Mouse (Mus musculus) MEL (cell line): ENCODE measurements around the gene Sp9. TPM values are rescaled to one million over a fixed set of nuclear protein-coding genes. Genes with fewer than 3 reads are reported as not detected.

Experiments
- DNase-seq: peaks from one replicate; pipeline ENCODE4 v3.0.0; 2011; ENCODE audit warnings: low read depth, low spot score
- H3K27ac ChIP-seq: 2 replicates; pipeline ENCODE4 v1.5.1; 2012; ENCODE audit warnings: low read depth, mild to moderate bottlenecking, control low read depth, low read length, moderate library complexity; ENCODE audit not compliant: control insufficient read depth
- H3K27me3 ChIP-seq, 2 experiments: fragments of 150-350 bp in 1 of 2; sonication (generic) in 1 of 2; 2 replicates each; pipeline ENCODE4 v1.6.1; 2012; ENCODE audit warnings: low read length in 2 of 2, mild to moderate bottlenecking in 2 of 2, improper control_type of control experiment in 1 of 2, moderate library complexity in 1 of 2; ENCODE audit not compliant: insufficient read depth in 2 of 2, control insufficient read depth in 1 of 2
- H3K36me3 ChIP-seq, 2 experiments: 2 replicates each; pipeline ENCODE4 v1.6.1; 2012 to 2014; ENCODE audit warnings: low read length in 2 of 2, improper control_type of control experiment in 1 of 2, inconsistent platforms in 1 of 2, mild to moderate bottlenecking in 1 of 2; ENCODE audit not compliant: insufficient read depth in 2 of 2, control insufficient read depth in 1 of 2
- H3K4me1 ChIP-seq, 2 experiments: fragments of 150-350 bp in 1 of 2; sonication (generic) in 1 of 2; 2 replicates each; pipeline ENCODE4 v1.6.1; 2012; ENCODE audit warnings: low read length in 2 of 2, improper control_type of control experiment in 1 of 2, mild to moderate bottlenecking in 1 of 2; ENCODE audit not compliant: insufficient read depth in 2 of 2, control insufficient read depth in 1 of 2
- H3K4me3 ChIP-seq, 2 experiments: fragments of 150-350 bp in 1 of 2; sonication (generic) in 1 of 2; 2 replicates each; pipeline ENCODE4 v1.5.1; 2012; ENCODE audit warnings: low read depth in 2 of 2, low read length in 2 of 2, mild to moderate bottlenecking in 2 of 2, moderate library complexity in 2 of 2, control low read depth in 1 of 2, improper control_type of control experiment in 1 of 2; ENCODE audit not compliant: control insufficient read depth in 1 of 2, insufficient read depth in 1 of 2
- H3K79me2 ChIP-seq: 2 replicates; pipeline ENCODE4 v1.6.1; 2012; ENCODE audit warnings: mild to moderate bottlenecking, low read length, moderate library complexity; ENCODE audit not compliant: control insufficient read depth, poor library complexity, insufficient read depth
- H3K9ac ChIP-seq: 2 replicates; pipeline ENCODE4 v1.6.1; 2012; ENCODE audit warnings: low read depth, mild to moderate bottlenecking, control low read depth, low read length, moderate library complexity; ENCODE audit not compliant: control insufficient read depth, poor library complexity, severe bottlenecking
- H3K9me3 ChIP-seq: fragments of 150-350 bp; sonication (generic); replicated peaks from 2 replicates; pipeline ENCODE4 v1.6.1; 2012; ENCODE audit warnings: mild to moderate bottlenecking, low read length, improper control_type of control experiment, moderate library complexity; ENCODE audit not compliant: insufficient read depth
- BHLHE40 ChIP-seq: IDR thresholded peaks from 2 replicates; pipeline ENCODE4 v1.6.1; 2012; ENCODE audit warnings: low read depth, mild to moderate bottlenecking, inconsistent platforms, low read length, improper control_type of control experiment, borderline replicate concordance
- CHD1 ChIP-seq: IDR thresholded peaks from 2 replicates; pipeline ENCODE4 v1.6.1; 2012; ENCODE audit warnings: low read depth, mild to moderate bottlenecking, inconsistent platforms, low read length, improper control_type of control experiment
- E2F4 ChIP-seq: IDR thresholded peaks from 2 replicates; pipeline ENCODE4 v1.6.1; 2011; ENCODE audit warnings: low read depth, low read length, improper control_type of control experiment, borderline replicate concordance
- JUND ChIP-seq: IDR thresholded peaks from 2 replicates; pipeline ENCODE4 v1.6.1; 2011; ENCODE audit warnings: low read depth, mild to moderate bottlenecking, improper control_type of control experiment, low read length
- KAT2A ChIP-seq: conservative IDR thresholded peaks from 2 replicates; pipeline ENCODE4 v1.6.1; 2012; ENCODE audit warnings: low read depth, low read length, improper control_type of control experiment, inconsistent platforms
- MAFK ChIP-seq: IDR thresholded peaks from 2 replicates; pipeline ENCODE4 v1.6.1; 2011; ENCODE audit warnings: low read depth, mild to moderate bottlenecking, low read length, improper control_type of control experiment, borderline replicate concordance
- MYC ChIP-seq: IDR thresholded peaks from 2 replicates; pipeline ENCODE4 v1.6.1; 2011; ENCODE audit warnings: low read depth, mild to moderate bottlenecking, low read length, improper control_type of control experiment, moderate library complexity
- NRF1 ChIP-seq: IDR thresholded peaks from 2 replicates; pipeline ENCODE4 v1.6.1; 2014; ENCODE audit warnings: low read depth, mild to moderate bottlenecking, inconsistent platforms, low read length, improper control_type of control experiment, moderate library complexity; ENCODE audit not compliant: poor library complexity, insufficient read depth, severe bottlenecking
- TBP ChIP-seq: IDR thresholded peaks from 2 replicates; pipeline ENCODE4 v1.8.0; 2011; ENCODE audit warnings: low read depth, low read length, improper control_type of control experiment
- UBTF ChIP-seq: IDR thresholded peaks from 2 replicates; pipeline ENCODE4 v1.6.1; 2012; ENCODE audit warnings: low read depth, mild to moderate bottlenecking, inconsistent platforms, low read length, improper control_type of control experiment, moderate library complexity, borderline replicate concordance; ENCODE audit not compliant: insufficient read depth
- ZNF384 ChIP-seq: IDR thresholded peaks from 2 replicates; pipeline ENCODE4 v1.6.1; 2012; ENCODE audit warnings: low read depth, mild to moderate bottlenecking, inconsistent platforms, low read length, improper control_type of control experiment
- polyA plus RNA-seq, 2 experiments: library from polyadenylated mRNA; stranded (reverse) in 1 of 2; unstranded in 1 of 2; fragments of >175 nt in 1 of 2; fragments of >200 nt in 1 of 2; gene quantifications; 2 replicates each; pipeline versions ENCODE4 v1.2.1 to v1.2.4; 2012; ENCODE audit warnings: low replicate concordance in 2 of 2, low read depth in 1 of 2; ENCODE audit not compliant: insufficient read length in 2 of 2, insufficient read depth in 1 of 2, missing spikeins in 1 of 2
- total RNA-seq: library from RNA; depleted of rRNA; stranded (reverse); fragments of 300-350 nt; gene quantifications from 2 replicates; pipeline ENCODE4 v1.2.3, GENCODE M21; 2012

The Sp9 gene
- total and polyA plus RNA-seq, 3 experiments = 0.03 to 0.39 TPM; not detected in 1

GRCm38 (mm10) chr2:73275261-73276040, 3.7 kb downstream of the Sp9 start:
- H3K4me3 ChIP-seq = no peak overlapping the region

DNA sequence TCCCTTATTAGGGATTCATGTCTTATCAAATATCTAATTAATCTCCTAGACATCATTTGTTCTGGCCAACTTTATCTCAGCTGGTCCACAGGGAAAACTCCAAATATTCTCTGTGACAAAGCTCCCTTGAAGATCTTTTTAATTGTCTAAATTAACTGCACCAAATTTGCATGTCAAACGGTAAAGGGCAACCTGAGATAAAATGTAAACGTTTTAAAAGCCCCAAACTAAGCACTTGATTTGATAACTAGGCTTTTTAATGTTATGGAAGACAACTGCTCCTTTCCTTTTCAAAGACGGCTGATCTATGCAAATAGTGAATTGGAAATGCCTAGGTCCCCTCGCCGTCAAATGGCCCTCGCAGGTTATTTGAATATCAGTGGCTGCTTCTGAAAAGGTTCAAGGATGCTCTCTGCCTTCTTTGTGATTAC, 4.4 kb downstream of the Sp9 start:
- DNase-seq = no peak
- Histone ChIP-seq H3K27me3 (no peaks in the 10 kb centered on the region), H3K9ac (no peak overlapping the region), H3K4me1 (no peaks in the 10 kb centered on the region), H3K9me3 (no peaks in the 10 kb centered on the region), H3K79me2 (no peaks in the 10 kb centered on the region), H3K27ac (no peak overlapping the region), H3K36me3 (0 out of 4 replicates have a peak, but pooled peaks cover 0 to 2% of the 10 kb centered on the region in 2 experiments), H3K4me3 (no peak overlapping the region)
- TF ChIP-seq E2F4 (no peak), UBTF (no peak)

More at GRCm38 (mm10) chr2:73275261-73276040, 3.7 kb downstream of the Sp9 start:
- Histone ChIP-seq H3K36me3 (0 out of 4 replicates have a peak, but pooled peaks cover 0 to 2% of the 10 kb centered on the region in 2 experiments), H3K4me1 (no peaks in the 10 kb centered on the region), H3K79me2 (no peaks in the 10 kb centered on the region), H3K9me3 (no peaks in the 10 kb centered on the region), H3K9ac (no peak overlapping the region), H3K27me3 (no peaks in the 10 kb centered on the region), H3K27ac (no peak overlapping the region)
- TF ChIP-seq KAT2A = no peak
- TF ChIP-seq ZNF384 = no peak
- TF ChIP-seq NRF1 = no peak
- TF ChIP-seq MYC = no peak
- TF ChIP-seq JUND = no peak
- TF ChIP-seq MAFK = no peak
- DNase-seq = no peak

DNA sequence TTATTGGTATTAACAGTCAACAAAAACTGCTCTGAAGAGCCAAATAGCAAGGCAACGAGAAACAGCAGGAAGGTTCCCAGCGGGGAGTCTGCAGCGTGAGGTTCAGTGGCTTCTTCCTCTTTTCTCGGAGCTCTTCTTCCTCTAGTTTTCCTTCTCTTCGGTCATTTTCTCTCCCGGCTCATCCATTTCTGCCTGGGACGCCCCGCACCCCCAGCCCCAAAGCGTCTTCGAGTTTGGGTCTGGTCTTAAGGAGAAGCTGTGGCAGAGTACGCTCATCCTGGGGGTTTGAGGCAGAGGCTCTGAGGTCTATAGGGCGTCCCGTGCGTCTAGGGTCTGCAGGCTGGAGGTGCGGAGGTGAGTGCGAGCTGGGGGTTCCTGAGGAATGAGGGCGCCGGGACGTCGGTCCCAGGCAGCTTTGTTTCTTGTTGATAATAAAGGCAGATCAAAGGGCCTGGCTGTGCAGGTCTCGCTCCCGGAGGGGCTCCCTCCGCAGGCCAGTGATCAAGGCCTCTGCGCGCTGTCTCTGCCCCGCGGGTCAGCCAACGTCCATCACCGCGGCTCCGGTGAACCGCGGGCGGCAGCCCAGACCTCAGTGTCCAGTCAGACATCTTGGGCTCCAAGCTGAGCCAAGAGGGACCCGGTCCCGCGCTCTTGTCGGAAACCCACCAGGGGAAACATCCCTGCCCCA, 5.4 kb downstream of the Sp9 start:
- Histone ChIP-seq H3K27ac (no peak overlapping the region), H3K9me3 (no peaks in the 10 kb centered on the region), H3K4me1 (no peaks in the 10 kb centered on the region), H3K9ac (peak overlapping the region; percentile 74), H3K79me2 (no peaks in the 10 kb centered on the region), H3K4me3 (peak overlapping the region; percentile 86 to 89), H3K27me3 (no peaks in the 10 kb centered on the region), H3K36me3 (0 out of 4 replicates have a peak, but pooled peaks cover 0 to 2% of the 10 kb centered on the region in 2 experiments)
- TF ChIP-seq BHLHE40 (no peak), TBP (no peak), CHD1 (no peak)
- peak; percentile 70 for DNase-seq
